Mouse (Mus musculus): Measurements from ENCODE around the gene Nubp1. TPM values are rescaled to one million over a fixed set of nuclear protein-coding genes. Genes with fewer than 3 reads are reported as not detected.

Gene Nubp1
- polyA plus RNA-seq, 2 experiments from 2014 or later = 42.5 to 52.4 TPM

- ATAC-seq = no peak
Observed at GRCm38 (mm10) chr16:10471950-10472349, 60.2 kb downstream of the Nubp1 start.

Other genes starting within 250 kb of the Nubp1 start
- gene Rpl39l, start 241.7 kb upstream of the Nubp1 start, polyA plus RNA-seq (2017; shearing (Covaris generic)) = 1 to 10 TPM; 1.5 to 2.1 TPM
- gene Atf7ip2, start 219.2 kb upstream of the Nubp1 start, polyA plus RNA-seq (2017; shearing (Covaris generic)) = not detected
- gene Emp2, start 98.0 kb upstream of the Nubp1 start, polyA plus RNA-seq (2017; shearing (Covaris generic)) = not detected
- not detected for gene Tekt5, start 16.5 kb upstream of the Nubp1 start, polyA plus RNA-seq (2017; shearing (Covaris generic))
- gene Tvp23a, start 35.4 kb downstream of the Nubp1 start, polyA plus RNA-seq (2017; shearing (Covaris generic)) = 1 to 10 TPM; 1.4 to 1.7 TPM
- gene Ciita, start 68.1 kb downstream of the Nubp1 start, polyA plus RNA-seq (2017; shearing (Covaris generic)) = 1 to 10 TPM in 1 of 2 experiments, under 1 TPM in 1; 0.81 to 7.1 TPM
- gene Dexi, start 131.1 kb downstream of the Nubp1 start, polyA plus RNA-seq (2017; shearing (Covaris generic)) = 1 to 10 TPM in 1 of 2 experiments, under 1 TPM in 1; 0.95 to 4.4 TPM
- gene Clec16a, start 133.4 kb downstream of the Nubp1 start, polyA plus RNA-seq (2017; shearing (Covaris generic)) = 1 to 10 TPM; 8.4 to 8.7 TPM

All from CD4-positive, CD25-positive, alpha-beta regulatory T cell, adult 4 months (primary cell).